Mouse (Mus musculus) erythroblast, embryonic 14.5 days (primary cell): ENCODE results near the gene Egflam. TPM values are rescaled to one million over a fixed set of nuclear protein-coding genes. Genes with fewer than 3 reads are reported as not detected.

Experiments
- H3K27me3 ChIP-seq: 2 replicates; pipeline ENCODE4 v1.6.1; 2012; ENCODE audit warnings: inconsistent platforms; ENCODE audit not compliant: control insufficient read depth
- H3K36me3 ChIP-seq: 2 replicates; pipeline ENCODE4 v1.6.1; 2012; ENCODE audit warnings: mild to moderate bottlenecking, inconsistent platforms; ENCODE audit not compliant: control insufficient read depth
- H3K4me1 ChIP-seq: 2 replicates; pipeline ENCODE4 v1.6.1; 2012; ENCODE audit warnings: inconsistent platforms; ENCODE audit not compliant: control insufficient read depth
- H3K4me3 ChIP-seq: replicated peaks from 2 replicates; pipeline ENCODE3; 2012; ENCODE audit warnings: moderate library complexity, mild to moderate bottlenecking, inconsistent platforms
- H3K9me3 ChIP-seq: 2 replicates; pipeline ENCODE4 v1.6.1; 2012; ENCODE audit warnings: low read length, inconsistent platforms, mixed read lengths; ENCODE audit not compliant: control insufficient read depth
- GATA1 ChIP-seq: IDR thresholded peaks from 2 replicates; pipeline ENCODE4 v1.6.1; 2012; ENCODE audit warnings: low read length, inconsistent platforms, mixed read lengths
- TAL1 ChIP-seq: IDR thresholded peaks from 3 replicates; pipeline ENCODE4 v1.6.1; 2012; ENCODE audit warnings: low read length, inconsistent platforms, mixed read lengths
- polyA plus RNA-seq: library from polyadenylated mRNA; stranded (reverse); fragments of >175 nt; gene quantifications from 2 replicates; pipeline ENCODE4 v1.2.3, GENCODE M21; 2012

Gene Egflam
- polyA plus RNA-seq, 1 experiment: not detected

DNA sequence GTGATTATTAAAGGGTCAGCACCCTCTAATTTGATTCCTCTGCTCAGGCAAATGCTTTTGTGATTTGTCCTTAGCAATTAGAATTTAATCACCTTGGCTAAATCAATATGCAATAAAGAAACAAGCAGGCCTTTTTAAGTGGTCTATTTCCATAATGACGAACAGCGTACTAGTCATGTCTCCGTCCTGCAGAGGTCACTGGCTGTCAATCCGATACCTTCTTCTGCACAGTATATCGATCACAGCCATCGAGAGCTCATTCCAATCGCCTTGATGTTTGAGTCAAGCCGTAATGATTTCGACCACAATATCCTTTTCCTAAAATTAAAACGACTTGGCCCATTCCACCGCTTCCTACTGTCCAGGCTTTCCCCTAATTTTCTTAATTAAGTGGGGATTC lies 158.3 kb downstream of the Egflam start:
- Histone ChIP-seq H3K36me3 (no peaks in the 10 kb centered on the region), H3K27me3 (no peaks in the 10 kb centered on the region), H3K9me3 (no peaks in the 10 kb centered on the region), H3K4me3 (no peak overlapping the region), H3K4me1 (no peaks in the 10 kb centered on the region)
- no peak for TF ChIP-seq GATA1
- TF ChIP-seq TAL1: no peak

DNA sequence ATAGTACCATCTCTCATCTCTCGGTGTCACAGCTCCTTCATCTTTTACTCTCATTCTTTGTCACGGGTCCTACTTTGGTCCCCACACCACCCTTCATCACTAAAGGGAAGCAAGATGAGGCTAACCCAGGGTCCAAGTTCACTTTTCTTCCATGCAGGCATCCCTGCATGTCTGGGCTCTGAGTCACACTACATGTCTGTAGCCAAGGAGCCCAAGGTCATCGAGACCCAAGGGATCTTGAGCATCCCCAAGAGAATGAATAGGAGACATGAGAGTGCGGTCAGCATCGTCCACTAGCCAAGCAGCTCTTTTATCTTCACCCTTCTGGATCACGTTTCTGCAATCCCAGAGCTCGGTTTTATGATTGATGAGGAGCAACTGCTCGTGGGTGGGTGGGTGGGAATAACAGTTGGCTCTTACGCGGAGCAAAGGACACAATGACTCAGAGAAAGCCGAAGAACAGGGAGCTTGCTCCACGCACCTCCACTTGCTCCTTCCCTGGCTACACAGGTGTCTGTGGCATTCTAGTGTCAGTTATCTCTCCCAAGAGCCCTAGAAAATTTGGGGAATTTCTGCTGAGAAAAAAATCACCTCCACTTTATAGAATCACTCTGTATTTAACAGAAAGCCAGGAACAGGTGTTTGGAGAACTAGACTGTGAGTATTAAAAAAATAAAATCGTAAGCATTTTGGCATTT lies 164.7 kb downstream of the Egflam start:
- TF ChIP-seq GATA1 (no peak), TAL1 (no peak)
- H3K36me3 ChIP-seq: no peaks in the 10 kb centered on the region
- no peaks in the 10 kb centered on the region for H3K4me1 ChIP-seq
- H3K27me3 ChIP-seq: no peaks in the 10 kb centered on the region
- H3K4me3 ChIP-seq: no peak overlapping the region
- H3K9me3 ChIP-seq: no peaks in the 10 kb centered on the region

DNA sequence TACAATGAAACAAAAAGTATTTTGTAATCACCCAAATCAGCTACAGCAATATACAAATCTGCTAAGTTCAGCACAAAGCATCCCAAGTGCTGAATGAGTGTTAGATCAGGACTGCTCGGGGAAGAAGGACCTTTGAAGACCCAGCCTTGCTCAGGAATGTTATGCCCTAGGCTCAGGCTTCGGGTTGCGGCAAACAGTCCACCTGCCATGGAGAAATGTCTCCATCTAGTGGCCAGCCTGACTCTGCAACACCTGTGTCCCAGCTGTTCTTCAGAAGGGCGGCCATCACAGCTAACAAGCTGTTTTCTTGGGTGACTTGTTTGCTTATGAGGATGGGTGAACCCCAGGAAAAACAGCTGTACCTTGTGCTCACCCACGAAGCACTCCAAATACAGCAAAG lies 172.0 kb downstream of the Egflam start:
- no peaks in the 10 kb centered on the region for H3K27me3 ChIP-seq
- no peaks in the 10 kb centered on the region for H3K9me3 ChIP-seq
- H3K4me1 ChIP-seq: no peaks in the 10 kb centered on the region
- no peaks in the 10 kb centered on the region for H3K36me3 ChIP-seq
- TF ChIP-seq GATA1: no peak
- TF ChIP-seq TAL1: no peak
- H3K4me3 ChIP-seq: no peak overlapping the region

DNA sequence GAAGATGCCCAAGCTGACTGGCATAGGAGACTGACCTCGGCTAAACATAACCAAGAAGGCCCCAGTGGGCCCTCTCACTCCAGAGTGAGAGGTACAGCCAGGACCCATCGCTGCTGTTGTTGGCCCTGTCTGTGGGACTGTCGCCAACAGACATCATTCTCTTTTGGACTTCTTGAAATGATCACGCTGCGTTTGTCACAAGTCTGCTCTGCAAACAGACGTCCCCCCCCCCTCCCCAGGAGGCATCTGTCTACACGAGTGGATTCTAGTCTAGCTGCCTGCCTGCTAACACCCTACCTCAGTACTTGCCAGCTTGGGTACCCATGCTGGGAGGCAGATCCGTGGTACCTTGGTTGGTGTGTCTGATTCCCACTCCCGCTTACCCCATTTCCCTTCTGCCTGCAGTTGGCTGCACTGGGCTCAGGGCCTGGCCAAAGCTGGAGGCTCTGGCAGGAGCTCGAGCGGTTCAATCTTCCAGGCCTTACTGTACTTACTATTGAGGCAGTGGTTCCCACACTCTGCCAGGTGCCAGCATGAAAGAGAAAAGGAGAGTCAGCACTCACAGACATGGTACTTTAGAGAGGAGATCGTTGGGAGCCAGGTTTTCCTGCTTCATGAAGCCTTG lies 173.9 kb downstream of the Egflam start:
- Histone ChIP-seq H3K4me1 (no peaks in the 10 kb centered on the region), H3K36me3 (no peaks in the 10 kb centered on the region), H3K4me3 (no peak overlapping the region), H3K27me3 (no peaks in the 10 kb centered on the region), H3K9me3 (no peaks in the 10 kb centered on the region)
- TF ChIP-seq GATA1 (no peak), TAL1 (no peak)

DNA sequence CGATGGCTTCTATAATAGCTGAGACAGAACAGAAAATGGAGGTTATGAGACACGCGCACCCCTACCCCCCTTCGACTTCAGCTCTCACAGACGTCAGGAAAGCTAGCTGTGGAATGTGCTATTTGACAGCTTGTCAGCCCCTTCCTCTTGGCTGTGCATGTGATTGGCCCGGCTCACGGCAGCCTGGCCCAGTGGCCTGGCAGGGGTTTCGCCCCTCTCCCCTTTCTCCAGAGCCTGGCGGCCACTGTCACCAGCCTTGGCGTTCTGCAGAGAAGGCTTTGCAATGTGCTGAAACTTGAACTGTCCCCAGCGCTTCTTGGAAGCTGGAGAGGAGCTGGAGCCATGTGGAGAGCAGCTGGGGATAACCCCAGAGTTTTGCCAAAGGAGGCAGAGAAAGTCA lies 175.4 kb downstream of the Egflam start:
- no peak for TF ChIP-seq TAL1
- no peak for TF ChIP-seq GATA1
- Histone ChIP-seq H3K4me3 (no peak overlapping the region), H3K36me3 (no peaks in the 10 kb centered on the region), H3K4me1 (no peaks in the 10 kb centered on the region), H3K9me3 (no peaks in the 10 kb centered on the region), H3K27me3 (no peaks in the 10 kb centered on the region)

DNA sequence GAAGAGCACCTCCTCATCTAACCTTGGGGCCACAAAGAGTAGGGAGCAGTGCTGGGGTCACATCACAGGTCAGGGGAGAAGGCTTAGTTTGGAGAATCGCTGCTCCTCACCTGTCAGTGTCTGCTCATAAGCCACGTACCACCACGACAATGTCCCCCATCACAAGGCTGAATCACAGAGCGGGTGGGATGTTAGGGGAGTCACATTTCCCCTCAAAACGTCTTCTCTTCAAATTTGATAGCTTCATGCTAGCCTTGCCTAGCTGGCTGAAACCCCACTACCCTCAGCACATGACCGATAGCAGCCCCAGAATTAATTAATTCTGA lies 181.0 kb downstream of the Egflam start:
- Histone ChIP-seq H3K36me3 (no peaks in the 10 kb centered on the region), H3K4me3 (no peak overlapping the region), H3K4me1 (no peaks in the 10 kb centered on the region), H3K9me3 (no peaks in the 10 kb centered on the region), H3K27me3 (no peaks in the 10 kb centered on the region)
- TF ChIP-seq GATA1 (no peak), TAL1 (no peak)

DNA sequence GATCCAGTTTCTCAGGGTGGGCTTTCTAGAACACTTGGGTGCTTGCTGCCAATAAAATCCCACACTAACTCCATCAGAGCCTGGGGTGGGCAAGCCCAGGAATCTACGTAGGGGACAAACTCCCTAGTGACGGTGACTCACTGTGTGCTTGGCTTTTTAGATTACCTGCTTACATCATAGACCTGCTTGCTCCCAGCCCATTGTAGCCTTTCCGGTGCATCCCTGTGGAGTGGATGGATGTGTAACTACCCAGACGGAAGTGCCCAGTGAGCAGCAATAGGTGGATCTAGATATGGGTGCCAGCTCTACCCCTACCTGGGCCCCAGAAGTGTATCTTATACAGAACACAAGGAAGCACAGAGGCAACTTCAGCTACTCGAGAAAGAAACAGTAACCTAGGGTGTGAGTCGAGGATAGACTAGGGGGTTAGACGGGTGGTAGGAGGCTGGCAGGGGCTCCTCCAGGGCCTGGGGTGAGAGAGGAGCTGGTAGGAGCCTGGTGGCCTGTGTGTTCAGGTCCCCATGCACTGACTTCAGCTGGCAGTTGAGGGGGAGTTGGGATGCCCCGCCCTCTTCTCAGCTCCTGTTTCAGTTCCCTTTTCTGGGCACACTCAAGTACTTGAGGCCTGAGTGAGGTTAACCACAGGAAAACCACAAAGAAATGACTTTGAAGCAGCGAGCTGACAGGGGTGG lies 181.5 kb downstream of the Egflam start:
- H3K4me3 ChIP-seq: no peak overlapping the region
- H3K27me3 ChIP-seq: no peaks in the 10 kb centered on the region
- H3K36me3 ChIP-seq: no peaks in the 10 kb centered on the region
- H3K9me3 ChIP-seq: no peaks in the 10 kb centered on the region
- H3K4me1 ChIP-seq: no peaks in the 10 kb centered on the region
- TF ChIP-seq TAL1: no peak
- TF ChIP-seq GATA1: no peak

DNA sequence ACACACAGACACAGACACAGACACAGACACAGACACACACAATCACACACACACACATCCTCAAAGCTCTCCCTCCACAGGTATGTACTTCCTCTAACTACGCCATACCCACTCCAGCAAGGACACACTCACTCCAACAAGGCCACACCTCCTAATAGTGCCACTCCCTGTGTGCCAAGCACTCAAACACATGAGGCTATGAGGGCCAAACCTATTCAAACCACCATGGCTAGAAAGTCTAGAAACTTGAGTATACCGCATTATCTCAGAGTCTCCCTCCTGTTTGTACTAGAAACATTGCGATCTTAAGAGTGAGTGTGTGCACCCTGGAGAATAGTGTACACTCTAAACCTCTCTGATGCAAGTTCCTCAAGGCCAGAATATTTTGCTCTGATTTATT lies 182.3 kb downstream of the Egflam start:
- no peaks in the 10 kb centered on the region for H3K36me3 ChIP-seq
- no peaks in the 10 kb centered on the region for H3K9me3 ChIP-seq
- TF ChIP-seq GATA1 (no peak), TAL1 (no peak)
- H3K27me3 ChIP-seq: no peaks in the 10 kb centered on the region
- no peaks in the 10 kb centered on the region for H3K4me1 ChIP-seq
- no peak overlapping the region for H3K4me3 ChIP-seq

DNA sequence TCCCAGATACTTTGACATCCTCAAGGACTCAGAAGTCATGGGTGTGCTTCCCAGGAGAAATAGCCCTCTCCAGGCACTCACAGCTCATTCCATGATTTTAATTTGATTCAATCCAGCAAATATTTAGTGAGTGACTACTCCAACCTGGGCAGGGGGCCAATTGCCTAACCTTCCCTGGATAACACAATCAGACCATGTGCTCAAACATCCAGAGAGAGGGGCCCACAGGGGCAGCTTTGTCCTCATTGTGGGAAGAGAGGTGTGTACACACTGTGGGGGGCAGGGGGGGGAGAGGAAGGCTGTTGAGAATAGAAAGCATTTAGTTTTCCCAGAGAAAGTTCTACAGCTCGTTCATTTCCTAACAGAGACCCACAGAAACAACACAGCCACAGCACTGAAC lies 184.5 kb downstream of the Egflam start:
- no peaks in the 10 kb centered on the region for H3K36me3 ChIP-seq
- H3K27me3 ChIP-seq: no peaks in the 10 kb centered on the region
- H3K4me3 ChIP-seq: no peak overlapping the region
- no peaks in the 10 kb centered on the region for H3K4me1 ChIP-seq
- no peaks in the 10 kb centered on the region for H3K9me3 ChIP-seq
- no peak for TF ChIP-seq GATA1
- TF ChIP-seq TAL1: no peak

DNA sequence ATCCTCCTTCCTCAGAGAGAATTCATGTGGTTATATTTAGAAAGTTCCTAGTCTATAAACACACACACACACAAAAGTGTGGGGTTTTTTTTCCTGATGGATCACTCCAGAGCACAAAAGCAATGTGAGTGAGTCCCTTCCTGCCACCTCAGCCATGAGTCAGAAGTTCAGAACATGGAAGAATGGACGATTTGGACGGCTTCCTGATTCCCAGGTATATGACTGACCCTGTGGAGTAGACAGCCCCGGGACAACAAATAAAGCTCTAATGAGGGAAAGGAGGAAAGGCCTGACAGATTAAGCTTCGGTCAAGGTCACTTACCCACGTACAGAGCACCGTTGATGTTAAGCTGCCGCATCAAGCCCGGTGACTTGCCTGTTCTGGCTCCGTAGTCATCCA lies 190.0 kb downstream of the Egflam start:
- H3K27me3 ChIP-seq: no peaks in the 10 kb centered on the region
- no peaks in the 10 kb centered on the region for H3K4me1 ChIP-seq
- no peaks in the 10 kb centered on the region for H3K36me3 ChIP-seq
- TF ChIP-seq TAL1 (no peak), GATA1 (no peak)
- H3K4me3 ChIP-seq: no peak overlapping the region
- no peaks in the 10 kb centered on the region for H3K9me3 ChIP-seq
